Mouse (Mus musculus) spleen, adult 2 months (tissue): ENCODE results near the gene Klhl36. TPM values are rescaled to one million over a fixed set of nuclear protein-coding genes. Genes with fewer than 3 reads are reported as not detected.

Source experiments
- DNase-seq, 2 experiments: peaks; one replicate each; pipeline versions ENCODE4 v3.0.0 to v3.0.0-alpha.2; 2012 to 2021; ENCODE audit warnings: low spot score in 2 of 2, low read depth in 1 of 2
- H3K27ac ChIP-seq: fragments of 200-500 bp; 2 replicates; pipeline ENCODE4 v1.5.1; 2012; ENCODE audit warnings: low read length, inconsistent platforms; ENCODE audit not compliant: insufficient read depth
- H3K27me3 ChIP-seq: fragments of 200-500 bp; 2 replicates; pipeline ENCODE4 v1.6.1; 2012; ENCODE audit warnings: mild to moderate bottlenecking, moderate library complexity, low read length, inconsistent platforms; ENCODE audit not compliant: control insufficient read depth, insufficient read depth
- H3K36me3 ChIP-seq: fragments of 200-500 bp; 2 replicates; pipeline ENCODE4 v1.6.1; 2012; ENCODE audit warnings: mild to moderate bottlenecking, low read length, inconsistent platforms; ENCODE audit not compliant: control insufficient read depth, insufficient read depth
- H3K4me1 ChIP-seq: fragments of 200-500 bp; 2 replicates; pipeline ENCODE4 v1.6.1; 2011; ENCODE audit warnings: inconsistent platforms; ENCODE audit not compliant: control insufficient read depth, insufficient read depth, insufficient read length
- H3K4me3 ChIP-seq: fragments of 200-500 bp; 2 replicates; pipeline ENCODE4 v1.5.1; 2011; ENCODE audit warnings: mild to moderate bottlenecking, inconsistent platforms; ENCODE audit not compliant: insufficient read depth, insufficient read length; ENCODE audit errors: extremely low read depth
- CTCF ChIP-seq: fragments of 200-500 bp; IDR thresholded peaks from 2 replicates; pipeline ENCODE4 v1.5.1; 2011; ENCODE audit warnings: mild to moderate bottlenecking, inconsistent platforms; ENCODE audit not compliant: insufficient read depth, insufficient read length, insufficient replicate concordance; ENCODE audit errors: extremely low read depth
- POLR2A ChIP-seq: fragments of 200-500 bp; IDR thresholded peaks from 2 replicates; pipeline ENCODE4 v1.6.1; 2011; ENCODE audit warnings: low read depth, low read length, inconsistent platforms
- WGBS: fragments of 180-500 bp; shearing (Covaris S2); methylation state at CpG from one replicate; pipeline ENCODE4 v1.1.7; 2018; 5-methylcytosine and 5-hydroxymethylcytosine counted together
- polyA plus RNA-seq: library from polyadenylated mRNA; depleted of rRNA; stranded (reverse); fragments of >200 nt; gene quantifications from 2 replicates; pipeline ENCODE4 v1.2.3, GENCODE M21; 2012

The Klhl36 gene
- polyA plus RNA-seq, 1 experiment, result 27.2 TPM

GRCm38 (mm10) chr8:119832931-119833330 is 29.1 kb upstream of the Klhl36 start:
- Histone ChIP-seq H3K4me1 (peaks cover 76% of the 10 kb centered on the region), H3K27me3 (no peaks in the 10 kb centered on the region), H3K36me3 (peaks cover 8% of the 10 kb centered on the region; the same call in 1 of the 2 replicates), H3K27ac (peak overlapping the region; percentile 76), H3K4me3 (no peak overlapping the region)
- DNase-seq, result no peak
- 41% methylated on average over 5 of the region's 5 CpGs for WGBS
- TF ChIP-seq POLR2A (no peak), CTCF (no peak)

GRCm38 (mm10) chr8:119834676-119835075 is 27.4 kb upstream of the Klhl36 start:
- WGBS, result 88% methylated on average over 6 of the region's 6 CpGs
- TF ChIP-seq CTCF (no peak), POLR2A (no peak)
- peaks cover 59% of the 10 kb centered on the region for H3K4me1 ChIP-seq
- no peak overlapping the region for H3K27ac ChIP-seq
- H3K36me3 ChIP-seq, result peaks cover 3% of the 10 kb centered on the region; the same call in 1 of the 2 replicates
- no peaks in the 10 kb centered on the region for H3K27me3 ChIP-seq
- DNase-seq, result no peak
- no peak overlapping the region for H3K4me3 ChIP-seq

DNA sequence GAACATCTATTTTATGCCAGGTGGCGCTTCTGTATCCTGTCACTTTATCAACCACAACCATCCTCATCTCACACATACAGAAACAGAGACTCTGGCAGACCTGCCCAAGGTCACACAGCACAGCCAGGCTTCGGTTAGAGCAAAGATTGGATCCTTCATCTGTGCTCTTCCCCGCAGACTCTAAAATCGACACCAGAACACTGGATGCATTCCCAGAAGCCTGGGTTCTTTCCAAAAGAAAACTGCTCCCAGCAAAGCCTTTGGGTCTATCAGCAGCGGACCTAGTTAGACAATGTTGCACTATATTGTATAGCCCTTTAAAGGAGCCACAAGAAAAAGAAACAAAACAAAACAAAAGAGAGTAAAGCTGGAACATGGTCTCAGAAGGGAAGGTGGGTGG is 26.8 kb upstream of the Klhl36 start:
- TF ChIP-seq CTCF (no peak), POLR2A (no peak)
- H3K4me1 ChIP-seq, result peaks cover 53% of the 10 kb centered on the region
- no peak overlapping the region for H3K27ac ChIP-seq
- no peak for DNase-seq
- WGBS, result 82% methylated on average over 5 of the region's 5 CpGs
- H3K36me3 ChIP-seq, result peaks cover 3% of the 10 kb centered on the region; the same call in 1 of the 2 replicates
- no peaks in the 10 kb centered on the region for H3K27me3 ChIP-seq
- H3K4me3 ChIP-seq, result no peak overlapping the region

DNA sequence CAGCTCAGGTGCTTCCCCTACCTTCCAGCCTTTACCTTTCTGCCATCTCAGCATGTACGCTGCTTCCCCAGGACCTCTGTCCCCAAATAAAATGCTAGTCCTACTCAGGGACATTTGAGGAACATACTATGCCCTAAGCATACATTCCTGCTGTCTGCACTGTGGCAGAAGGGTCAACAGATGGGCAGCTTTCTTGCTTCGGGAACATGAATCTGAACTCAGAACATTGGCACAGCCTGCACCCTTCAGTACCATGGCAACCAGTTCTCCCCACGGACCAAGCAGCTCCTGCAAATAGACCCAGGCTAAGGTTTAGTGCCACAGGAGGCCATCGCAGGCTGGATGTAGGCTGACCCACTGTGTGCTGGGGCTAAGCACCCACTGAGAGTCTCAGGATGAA is 25.2 kb upstream of the Klhl36 start:
- 69% methylated on average over 4 of the region's 4 CpGs for WGBS
- H3K27me3 ChIP-seq, result no peaks in the 10 kb centered on the region
- H3K36me3 ChIP-seq, result peaks cover 3% of the 10 kb centered on the region; the same call in 1 of the 2 replicates
- no peak overlapping the region for H3K4me3 ChIP-seq
- no peak for DNase-seq
- no peak for TF ChIP-seq CTCF
- TF ChIP-seq POLR2A, result no peak
- H3K27ac ChIP-seq, result no peak overlapping the region
- peaks cover 41% of the 10 kb centered on the region for H3K4me1 ChIP-seq

DNA sequence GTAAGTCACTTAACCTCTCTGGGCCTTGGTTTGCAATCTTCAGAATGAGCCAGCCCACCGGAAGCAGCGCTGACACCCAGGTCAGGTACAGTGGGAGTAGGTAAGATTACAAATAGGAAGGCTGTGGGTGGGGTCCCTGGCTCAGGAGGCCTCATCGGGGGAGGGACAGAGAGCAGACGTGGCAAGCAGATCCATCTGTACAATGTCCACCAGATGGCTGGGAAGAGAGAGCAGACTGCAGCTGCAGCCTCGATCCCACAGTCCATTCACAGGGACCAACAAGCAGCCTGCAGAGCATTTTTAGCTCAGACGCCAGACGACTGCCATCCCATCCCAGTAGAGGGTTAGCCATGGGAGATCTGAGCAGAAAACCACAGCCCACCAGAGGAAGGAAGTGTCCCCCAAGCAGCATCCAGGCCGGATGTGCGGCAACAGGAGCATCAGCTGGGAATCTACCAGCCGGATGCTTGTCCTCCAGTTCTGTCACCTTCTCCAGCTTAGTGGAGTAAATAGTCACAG is 24.5 kb upstream of the Klhl36 start:
- peaks cover 3% of the 10 kb centered on the region; the same call in 1 of the 2 replicates for H3K36me3 ChIP-seq
- H3K4me1 ChIP-seq, result peaks cover 33% of the 10 kb centered on the region
- TF ChIP-seq POLR2A, result no peak
- no peak for TF ChIP-seq CTCF
- H3K27ac ChIP-seq, result peak overlapping the region; percentile 89
- H3K27me3 ChIP-seq, result no peaks in the 10 kb centered on the region
- no peak for DNase-seq
- WGBS, result 10% methylated on average over 10 of the region's 10 CpGs
- H3K4me3 ChIP-seq, result peak overlapping the region; percentile 95

DNA sequence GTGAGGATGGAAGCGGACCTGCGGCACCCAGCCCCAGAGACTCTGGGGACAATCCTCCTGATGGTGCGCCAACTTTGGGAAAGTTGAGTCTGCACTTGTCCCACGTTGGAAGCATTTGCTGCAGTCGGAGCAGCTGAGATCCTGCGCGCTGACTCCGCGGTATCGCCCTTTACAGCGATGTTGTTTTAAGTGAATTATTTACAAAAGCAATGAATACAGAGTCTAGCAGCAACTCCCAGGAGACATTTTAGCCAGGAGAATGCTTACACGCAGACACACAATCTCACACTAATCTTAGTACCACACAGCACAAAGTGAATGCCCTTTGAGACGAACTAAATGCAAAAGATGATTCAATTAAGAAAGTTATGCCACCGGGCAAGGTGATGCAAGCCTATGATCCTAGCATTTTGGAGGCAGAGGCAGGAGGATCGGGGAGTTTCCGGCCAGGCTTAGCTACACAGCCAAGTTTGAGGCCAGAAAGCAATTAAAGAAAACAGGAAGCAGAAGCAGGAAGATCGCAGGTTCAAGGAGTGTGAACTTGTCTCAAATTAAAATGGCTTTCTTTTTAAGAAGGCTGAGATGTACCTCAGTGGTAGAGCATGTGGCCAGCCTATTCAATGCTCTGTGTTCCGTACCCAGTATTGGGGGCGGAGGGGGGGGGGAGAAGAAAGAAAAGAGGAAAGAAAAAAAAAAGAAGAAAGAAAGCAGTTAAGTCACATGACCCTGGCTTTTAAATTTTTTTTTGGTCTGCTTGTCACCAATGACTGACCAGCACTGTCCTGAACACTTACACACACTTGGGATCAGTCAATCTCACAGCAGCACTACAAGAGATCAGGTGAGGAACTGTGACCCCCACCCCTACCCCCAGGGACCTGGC is 23.7 kb upstream of the Klhl36 start:
- DNase-seq, result no peak
- H3K36me3 ChIP-seq, result peaks cover 3% of the 10 kb centered on the region; the same call in 1 of the 2 replicates
- H3K27me3 ChIP-seq, result no peaks in the 10 kb centered on the region
- peak overlapping the region; percentile 89 for H3K27ac ChIP-seq
- peak overlapping the region; percentile 95 for H3K4me3 ChIP-seq
- WGBS, result 30% methylated on average over 19 of the region's 19 CpGs
- TF ChIP-seq CTCF, result no peak
- peaks cover 27% of the 10 kb centered on the region; the same call in 1 of the 2 replicates for H3K4me1 ChIP-seq

- no peaks in the 10 kb centered on the region for H3K27me3 ChIP-seq
Measured at GRCm38 (mm10) chr8:119838983-119839340, 23.1 kb upstream of the Klhl36 start.

More at GRCm38 (mm10) chr8:119838983-119839340, 23.1 kb upstream of the Klhl36 start:
- peaks cover 21% of the 10 kb centered on the region; the same call in 1 of the 2 replicates for H3K4me1 ChIP-seq
- TF ChIP-seq POLR2A (no peak), CTCF (no peak)
- peak overlapping the region; percentile 89 for H3K27ac ChIP-seq
- no peak for DNase-seq
- H3K4me3 ChIP-seq, result peak overlapping the region; percentile 95
- H3K36me3 ChIP-seq, result peaks cover 3% of the 10 kb centered on the region; the same call in 1 of the 2 replicates
- 54% methylated on average over 4 of the region's 4 CpGs for WGBS
